Mouse (Mus musculus): ENCODE data around the gene Lyrm4. TPM values are rescaled to one million over a fixed set of nuclear protein-coding genes. Genes with fewer than 3 reads are reported as not detected.

The Lyrm4 gene
- total RNA-seq (2023) = 9.0 TPM

GRCm38 (mm10) chr13:36117143-36118014 lies at the start of gene Lyrm4, which contains the start of gene Fars2:
Lyrm4 (minus strand) TSS chr13:36117526.
Fars2 (plus strand) TSS chr13:36117412.

GRCm38 (mm10) chr13:35958539-35958938 lies 158.8 kb downstream of the Lyrm4 start, which contains the start of gene Ppp1r3g:
Ppp1r3g (plus strand) TSS chr13:35958839.

Other genes starting within 250 kb of the Lyrm4 start
- gene Rpp40, start 211.2 kb downstream of the Lyrm4 start, total RNA-seq (2023) = 10.2 TPM
- not detected for gene Ppp1r3g, start 158.7 kb downstream of the Lyrm4 start, total RNA-seq (2023)
- 37.5 TPM for gene Fars2, start 114 bp downstream of the Lyrm4 start, total RNA-seq (2023)